Mouse (Mus musculus): ENCODE results near the gene Fam13a.

- TF ChIP-seq CTCF (IDR thresholded peaks at IDR 0.05; ENCODE audit: borderline replicate concordance, control insufficient read depth, extremely low read depth, insufficient read depth, low read length, poor library complexity) (no peak), POLR2A (IDR thresholded peaks at IDR 0.05; ENCODE audit: control insufficient read depth, extremely low read depth, insufficient read depth, low read length, poor library complexity) (no peak)
These were observed 80.4 kb downstream of the Fam13a start for GRCm38 (mm10) chr6:58943958-58944357.
